11 mouse cellular contexts compared by ENCODE assay signal in genomic region chr6:86078361-86079010, GRCm38 (mm10). TPM values are rescaled to one million over a fixed set of nuclear protein-coding genes. Genes with fewer than 3 reads are reported as not detected.
DNase-seq lines count a peak whose midpoint lies in the region; ATAC-seq and TF ChIP-seq lines count a peak whose summit lies in the region.
"Had no signal": no experiment of that assay in that cellular context is flagged by ENCODE, and none has a peak within 500 bp of the region (broad histone marks: within the 10 kb centered on the region; RNA-seq: fewer than 3 reads in every experiment).

No protein-coding gene starts in this region.

- no peaks in the 10 kb centered on the region for H3K9me3 ChIP-seq in forebrain, embryonic 10.5 days
- no peaks in the 10 kb centered on the region for H3K9me3 ChIP-seq in forebrain, embryonic 14.5 days (replicated peaks; ENCODE audit: control insufficient read depth, low read length)
- H3K9me3 ChIP-seq in lung, embryonic 14.5 days (ENCODE audit: low read depth, low read length): no peaks in the 10 kb centered on the region
- no peaks in the 10 kb centered on the region for H3K9me3 ChIP-seq in midbrain, embryonic 15.5 days
- H3K9me3 ChIP-seq: forebrain, embryonic 12.5 days had no signal

- peak overlapping the region; percentile 78 for H3K27ac ChIP-seq in forebrain, embryonic 10.5 days
- no peak overlapping the region for H3K27ac ChIP-seq in forebrain, embryonic 14.5 days (ENCODE audit: low read depth, low read length)
- H3K27ac ChIP-seq in lung, embryonic 14.5 days (ENCODE audit: low read depth): no peak overlapping the region
- no peak overlapping the region for H3K27ac ChIP-seq in midbrain, embryonic 15.5 days
- H3K27ac ChIP-seq: forebrain, embryonic 12.5 days had no signal

- DNase-seq in forebrain, embryonic 10.5 days (ENCODE audit: extremely low spot score, low spot score): no peak
- no peak for DNase-seq in forebrain, embryonic 14.5 days (ENCODE audit: low spot score)
- no peak for DNase-seq in lung, embryonic 14.5 days
- DNase-seq in lung, adult 2 months: no peak
- no peak for DNase-seq in gastrocnemius, postnatal 25 days
- no peak for DNase-seq in gastrocnemius, postnatal 4 days (ENCODE audit: low spot score in 2 of 2)
- DNase-seq: lung, adult 18-20 months had no signal

- no peak for ATAC-seq in forebrain, embryonic 14.5 days
- no peak for ATAC-seq in lung, embryonic 14.5 days (ENCODE audit: insufficient read depth)
- ATAC-seq in erythroid progenitor cell, adult 5-6 weeks (replicated peaks; ENCODE audit: low FRiP score, poor library complexity, severe bottlenecking): peak; percentile 30
- peak; percentile 19; the same call in 1 of the 2 replicates for ATAC-seq in midbrain, embryonic 15.5 days (replicated peaks)
- ATAC-seq: activated CD4-positive, CD25-positive, alpha-beta regulatory T cell, adult 4 months had no signal

- WGBS in forebrain, embryonic 10.5 days: 81% methylated on average over 1 of the region's 1 CpGs
- 94% methylated on average over 1 of the region's 1 CpGs for WGBS in forebrain, embryonic 14.5 days
- WGBS in lung, embryonic 14.5 days: 69% methylated on average over 1 of the region's 1 CpGs
- WGBS in lung, adult 2 months: 48% methylated on average over 1 of the region's 1 CpGs
- WGBS in midbrain, embryonic 15.5 days: 80% methylated on average over 1 of the region's 1 CpGs

- H3K27me3 ChIP-seq in forebrain, embryonic 10.5 days (ENCODE audit: poor library complexity, severe bottlenecking): no peaks in the 10 kb centered on the region
- no peaks in the 10 kb centered on the region for H3K27me3 ChIP-seq in forebrain, embryonic 14.5 days (replicated peaks; ENCODE audit: control insufficient read depth, insufficient read depth, low read length)
- H3K27me3 ChIP-seq in lung, embryonic 14.5 days (ENCODE audit: insufficient read depth, low read length): no peaks in the 10 kb centered on the region
- no peaks in the 10 kb centered on the region for H3K27me3 ChIP-seq in midbrain, embryonic 15.5 days (replicated peaks)
- H3K27me3 ChIP-seq: forebrain, embryonic 12.5 days had no signal

- H3K4me3 ChIP-seq in forebrain, embryonic 10.5 days: peak overlapping the region; percentile 23
- no peak overlapping the region for H3K4me3 ChIP-seq in forebrain, embryonic 14.5 days (ENCODE audit: low read depth, low read length)
- H3K4me3 ChIP-seq in lung, embryonic 14.5 days (ENCODE audit: low read depth, low read length): peak overlapping the region; percentile 8; the same call in 1 of the 2 replicates
- no peak overlapping the region for H3K4me3 ChIP-seq in lung, adult 2 months (replicated peaks; ENCODE audit: extremely low read depth, low read depth, low read length)
- H3K4me3 ChIP-seq in midbrain, embryonic 15.5 days: no peak overlapping the region
- H3K4me3 ChIP-seq: forebrain, embryonic 12.5 days had no signal

- TF ChIP-seq CTCF in lung, embryonic 14.5 days (IDR thresholded peaks at IDR 0.05; ENCODE audit: low read depth): no peak
- no peak for TF ChIP-seq CTCF in lung, adult 2 months (IDR thresholded peaks at IDR 0.05; ENCODE audit: insufficient read depth, low read length)

- TF ChIP-seq POLR2A in lung, adult 2 months (IDR thresholded peaks at IDR 0.05; ENCODE audit: borderline replicate concordance, extremely low read depth, low read depth, low read length): no peak

- H3K36me3 ChIP-seq in forebrain, embryonic 10.5 days (replicated peaks): no peaks in the 10 kb centered on the region; the same call in 1 of the 2 replicates
- 0 out of 2 replicates have a peak, but pooled peaks cover 6% of the 10 kb centered on the region for H3K36me3 ChIP-seq in forebrain, embryonic 14.5 days (ENCODE audit: control insufficient read depth, insufficient read depth, low read length)
- no peaks in the 10 kb centered on the region for H3K36me3 ChIP-seq in lung, embryonic 14.5 days (ENCODE audit: insufficient read depth)
- H3K36me3 ChIP-seq in midbrain, embryonic 15.5 days (replicated peaks): peaks cover 8% of the 10 kb centered on the region; the same call in 1 of the 2 replicates

- H3K4me2 ChIP-seq in forebrain, embryonic 14.5 days (ENCODE audit: low read length): no peak overlapping the region
- H3K4me2 ChIP-seq in lung, embryonic 14.5 days: no peak overlapping the region; the same call in 1 of the 2 replicates
- H3K4me2 ChIP-seq in midbrain, embryonic 15.5 days: no peak overlapping the region
- H3K4me2 ChIP-seq: forebrain, embryonic 12.5 days had no signal

- no peak overlapping the region for H3K9ac ChIP-seq in forebrain, embryonic 14.5 days (ENCODE audit: low read length)
- H3K9ac ChIP-seq in lung, embryonic 14.5 days: peak overlapping the region; percentile 23; the same call in 1 of the 2 replicates
- no peak overlapping the region for H3K9ac ChIP-seq in midbrain, embryonic 15.5 days
- H3K9ac ChIP-seq: forebrain, embryonic 12.5 days had no signal

- H3K4me1 ChIP-seq in forebrain, embryonic 10.5 days: peaks cover 8% of the 10 kb centered on the region; the same call in 1 of the 2 replicates
- no peaks in the 10 kb centered on the region; the same call in 1 of the 2 replicates for H3K4me1 ChIP-seq in forebrain, embryonic 14.5 days (ENCODE audit: control insufficient read depth, insufficient read depth, low read length)
- no peaks in the 10 kb centered on the region for H3K4me1 ChIP-seq in lung, embryonic 14.5 days (ENCODE audit: insufficient read depth)
- H3K4me1 ChIP-seq in lung, adult 2 months (ENCODE audit: control insufficient read depth, insufficient read depth, low read length): no peaks in the 10 kb centered on the region
- H3K4me1 ChIP-seq in midbrain, embryonic 15.5 days: peaks cover 36% of the 10 kb centered on the region

RNA-seq across cellular contexts. Expression of gene Add2, which starts 50.0 kb away (rescaled TPM):
- 30.7 and 36.5 TPM in 2 replicates for polyA plus RNA-seq in forebrain, embryonic 10.5 days (2016; fragmentation: Nextera tagmentation; extraction: Ambion mirVana)
- polyA plus RNA-seq in forebrain, embryonic 14.5 days (2014; fragmentation: Nextera tagmentation; extraction: Ambion mirVana): 108 and 134 TPM in 2 replicates
- polyA plus RNA-seq in lung, embryonic 14.5 days (2014; fragmentation: Nextera tagmentation; extraction: Ambion mirVana): 1.6 and 2.2 TPM in 2 replicates
- polyA plus RNA-seq in lung, adult 2 months (2012; rRNA removed): 0.17 and 0.80 TPM in 2 replicates
- total RNA-seq in erythroid progenitor cell, adult 5-6 weeks (2015; ENCODE audit: low replicate concordance): 138 and 175 TPM in 2 replicates
- total RNA-seq in erythroid progenitor cell, adult 5-6 weeks (2017; ENCODE audit: low replicate concordance): 251 and 282 TPM in 2 replicates
- polyA plus RNA-seq in midbrain, embryonic 15.5 days (2015; fragmentation: Nextera tagmentation; extraction: Ambion mirVana): 206 and 209 TPM in 2 replicates
- total RNA-seq in gastrocnemius, postnatal 25 days (2021): under 1 TPM; 0.10 to 0.13 TPM
- total RNA-seq in gastrocnemius, postnatal 4 days (2021): 1 to 10 TPM in 1 of 2 experiments, under 1 TPM in 1; 0.74 to 1.2 TPM
- polyA plus RNA-seq: activated CD4-positive, CD25-positive, alpha-beta regulatory T cell, adult 4 months had no signal

Comparison
In these comparisons a context has a peak if more than half of its experiments do, and no peak if none do; other contexts are left out.
1. H3K4me3 ChIP-seq: peak in forebrain, embryonic 10.5 days (single experiment) and lung, embryonic 14.5 days (single experiment); none in forebrain, embryonic 14.5 days (single experiment), lung, adult 2 months (single experiment) and midbrain, embryonic 15.5 days (single experiment).
2. ATAC-seq: peak in erythroid progenitor cell, adult 5-6 weeks (single experiment) and midbrain, embryonic 15.5 days (single experiment); none in forebrain, embryonic 14.5 days (single experiment) and lung, embryonic 14.5 days (single experiment).